Mouse (Mus musculus): ENCODE measurements around the gene Comt. TPM values are rescaled to one million over a fixed set of nuclear protein-coding genes. Genes with fewer than 3 reads are reported as not detected.
A peak's percentile ranks its signal among the peaks of the same experiment; 100 is the strongest.

Comt gene
- total RNA-seq, 1 experiment, result 40.1 TPM

GRCm38 (mm10) chr16:18383756-18384155 lies 42.9 kb downstream of the Comt start:
- TF ChIP-seq MAFK (IDR thresholded peaks at IDR 0.05; ENCODE audit: insufficient read depth, low read depth, low read length), result no peak
- TF ChIP-seq HCFC1 (IDR thresholded peaks at IDR 0.05; ENCODE audit: borderline replicate concordance, insufficient read depth, low read length), result no peak
- TF ChIP-seq CHD2 (IDR thresholded peaks at IDR 0.05; ENCODE audit: low read depth, low read length), result no peak
- TF ChIP-seq ZC3H11A (IDR thresholded peaks at IDR 0.05; ENCODE audit: borderline replicate concordance, low read depth, low read length), result no peak
- no peak for TF ChIP-seq ZNF384 (IDR thresholded peaks at IDR 0.05; ENCODE audit: low read depth, low read length)
- Histone ChIP-seq H3K27ac (ENCODE audit: insufficient read depth, low read depth, low read length, poor library complexity, severe bottlenecking) (peak overlapping the region; percentile 22; the same call in 1 of the 2 replicates), H3K4me3 (ENCODE audit: insufficient read depth in 1 of 2, low read depth in 1 of 2, low read length in 2 of 2, poor library complexity in 1 of 2, severe bottlenecking in 1 of 2) (no peak overlapping the region), H3K9me3 (ENCODE audit: control insufficient read depth, insufficient read depth, low read depth, low read length) (no peaks in the 10 kb centered on the region), H3K36me3 (ENCODE audit: control insufficient read depth, insufficient read depth, low read length, poor library complexity, severe bottlenecking) (no peaks in the 10 kb centered on the region), H3K9ac (ENCODE audit: insufficient read depth, low read depth, low read length, poor library complexity, severe bottlenecking) (no peak overlapping the region; the same call in 1 of the 2 replicates), H3K4me1 (ENCODE audit: control insufficient read depth in 2 of 2, insufficient read depth in 2 of 2, low read length in 2 of 2, poor library complexity in 1 of 2) (peaks cover 14 to 39% of the 10 kb centered on the region in 2 experiments; a peak in 3 of 4 replicates)
- in situ Hi-C loops (cut with MboI; ENCODE audit: low sequenced_read_pairs in 2 of 2, unreplicated experiment in 2 of 2), result no loop called here
- DNase-seq (ENCODE audit: low read depth, low spot score), result no peak

DNA sequence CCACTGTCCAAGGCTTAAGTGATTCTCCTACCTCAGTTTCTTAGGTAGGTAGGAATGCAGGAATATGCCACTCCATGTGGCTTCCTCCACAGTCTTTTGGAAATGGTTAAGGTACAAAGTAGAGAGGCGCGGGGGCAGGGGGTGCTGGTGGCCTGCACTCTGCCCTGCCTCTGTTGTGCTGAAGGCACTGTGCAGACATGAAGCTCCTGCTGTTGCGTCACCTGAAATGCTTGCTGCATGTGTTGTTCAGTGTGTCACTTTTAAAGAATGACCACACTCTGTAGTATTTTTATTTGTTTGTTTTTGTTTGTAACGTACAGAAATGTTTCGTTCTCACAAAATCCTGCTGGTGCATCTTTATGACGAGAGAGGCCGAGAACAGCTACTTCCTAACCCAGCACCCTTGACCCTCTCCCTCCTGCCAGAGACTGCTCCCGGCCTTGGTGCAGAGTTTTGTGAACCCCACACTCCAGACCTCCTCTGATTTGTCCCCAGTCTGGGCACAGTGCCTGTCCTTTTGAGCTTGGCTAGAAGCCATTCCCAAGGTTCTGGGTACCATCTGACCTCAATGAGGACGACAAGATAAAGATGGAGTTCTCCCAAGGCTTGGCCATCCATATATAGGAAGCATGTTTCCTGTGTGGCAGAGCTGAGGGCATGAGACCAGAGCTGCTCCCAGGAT lies 43.5 kb downstream of the Comt start:
- H3K9me3 ChIP-seq (ENCODE audit: control insufficient read depth, insufficient read depth, low read depth, low read length), result no peaks in the 10 kb centered on the region
- no peaks in the 10 kb centered on the region for H3K36me3 ChIP-seq (ENCODE audit: control insufficient read depth, insufficient read depth, low read length, poor library complexity, severe bottlenecking)
- H3K9ac ChIP-seq (ENCODE audit: insufficient read depth, low read depth, low read length, poor library complexity, severe bottlenecking), result no peak overlapping the region
- H3K27ac ChIP-seq (ENCODE audit: insufficient read depth, low read depth, low read length, poor library complexity, severe bottlenecking), result peak overlapping the region; percentile 22; the same call in 1 of the 2 replicates
- peaks cover 12 to 39% of the 10 kb centered on the region in 2 experiments; a peak in 3 of 4 replicates for H3K4me1 ChIP-seq (ENCODE audit: control insufficient read depth in 2 of 2, insufficient read depth in 2 of 2, low read length in 2 of 2, poor library complexity in 1 of 2)
- H3K4me3 ChIP-seq (ENCODE audit: insufficient read depth in 1 of 2, low read depth in 1 of 2, low read length in 2 of 2, poor library complexity in 1 of 2, severe bottlenecking in 1 of 2), result no peak overlapping the region
- no peak for DNase-seq (ENCODE audit: low read depth, low spot score)
- in situ Hi-C loops (cut with MboI; ENCODE audit: low sequenced_read_pairs in 2 of 2, unreplicated experiment in 2 of 2), result no loop called here
- TF ChIP-seq CHD2 (IDR thresholded peaks at IDR 0.05; ENCODE audit: low read depth, low read length) (no peak), HCFC1 (IDR thresholded peaks at IDR 0.05; ENCODE audit: borderline replicate concordance, insufficient read depth, low read length) (no peak), MAFK (IDR thresholded peaks at IDR 0.05; ENCODE audit: insufficient read depth, low read depth, low read length) (no peak), ZC3H11A (IDR thresholded peaks at IDR 0.05; ENCODE audit: borderline replicate concordance, low read depth, low read length) (no peak), ZNF384 (IDR thresholded peaks at IDR 0.05; ENCODE audit: low read depth, low read length) (no peak)

- no peak for TF ChIP-seq MAFK (IDR thresholded peaks at IDR 0.05; ENCODE audit: insufficient read depth, low read depth, low read length)
- no peak for TF ChIP-seq CHD2 (IDR thresholded peaks at IDR 0.05; ENCODE audit: low read depth, low read length)
- TF ChIP-seq ZC3H11A (IDR thresholded peaks at IDR 0.05; ENCODE audit: borderline replicate concordance, low read depth, low read length), result no peak
- no peak for TF ChIP-seq HCFC1 (IDR thresholded peaks at IDR 0.05; ENCODE audit: borderline replicate concordance, insufficient read depth, low read length)
- TF ChIP-seq ZNF384 (IDR thresholded peaks at IDR 0.05; ENCODE audit: low read depth, low read length), result no peak
- Histone ChIP-seq H3K27ac (ENCODE audit: insufficient read depth, low read depth, low read length, poor library complexity, severe bottlenecking) (no peak overlapping the region), H3K9me3 (ENCODE audit: control insufficient read depth, insufficient read depth, low read depth, low read length) (no peaks in the 10 kb centered on the region), H3K9ac (ENCODE audit: insufficient read depth, low read depth, low read length, poor library complexity, severe bottlenecking) (no peak overlapping the region), H3K4me1 (ENCODE audit: control insufficient read depth in 2 of 2, insufficient read depth in 2 of 2, low read length in 2 of 2, poor library complexity in 1 of 2) (peaks cover 13 to 35% of the 10 kb centered on the region in 2 experiments; a peak in 3 of 4 replicates), H3K4me3 (ENCODE audit: insufficient read depth in 1 of 2, low read depth in 1 of 2, low read length in 2 of 2, poor library complexity in 1 of 2, severe bottlenecking in 1 of 2) (no peak overlapping the region), H3K36me3 (ENCODE audit: control insufficient read depth, insufficient read depth, low read length, poor library complexity, severe bottlenecking) (no peaks in the 10 kb centered on the region)
- DNase-seq (ENCODE audit: low read depth, low spot score), result no peak
- in situ Hi-C loops (cut with MboI; ENCODE audit: low sequenced_read_pairs in 2 of 2, unreplicated experiment in 2 of 2), result no loop called here
Observed at GRCm38 (mm10) chr16:18381621-18382258, 44.9 kb downstream of the Comt start.

- Histone ChIP-seq H3K4me3 (ENCODE audit: insufficient read depth in 1 of 2, low read depth in 1 of 2, low read length in 2 of 2, poor library complexity in 1 of 2, severe bottlenecking in 1 of 2) (no peak overlapping the region), H3K4me1 (ENCODE audit: control insufficient read depth in 2 of 2, insufficient read depth in 2 of 2, low read length in 2 of 2, poor library complexity in 1 of 2) (peaks cover 12 to 33% of the 10 kb centered on the region in 2 experiments; a peak in 3 of 4 replicates), H3K9ac (ENCODE audit: insufficient read depth, low read depth, low read length, poor library complexity, severe bottlenecking) (no peak overlapping the region), H3K9me3 (ENCODE audit: control insufficient read depth, insufficient read depth, low read depth, low read length) (no peaks in the 10 kb centered on the region), H3K27ac (ENCODE audit: insufficient read depth, low read depth, low read length, poor library complexity, severe bottlenecking) (no peak overlapping the region), H3K36me3 (ENCODE audit: control insufficient read depth, insufficient read depth, low read length, poor library complexity, severe bottlenecking) (no peaks in the 10 kb centered on the region)
- in situ Hi-C loops (cut with MboI; ENCODE audit: low sequenced_read_pairs in 2 of 2, unreplicated experiment in 2 of 2), result no loop called here
- TF ChIP-seq HCFC1 (IDR thresholded peaks at IDR 0.05; ENCODE audit: borderline replicate concordance, insufficient read depth, low read length) (no peak), ZNF384 (IDR thresholded peaks at IDR 0.05; ENCODE audit: low read depth, low read length) (no peak), MAFK (IDR thresholded peaks at IDR 0.05; ENCODE audit: insufficient read depth, low read depth, low read length) (no peak), CHD2 (IDR thresholded peaks at IDR 0.05; ENCODE audit: low read depth, low read length) (no peak), ZC3H11A (IDR thresholded peaks at IDR 0.05; ENCODE audit: borderline replicate concordance, low read depth, low read length) (no peak)
- no peak for DNase-seq (ENCODE audit: low read depth, low spot score)
Observed at GRCm38 (mm10) chr16:18380495-18381063, 46.1 kb downstream of the Comt start.
